Mouse (Mus musculus) gastrocnemius, adult 8-10 months (tissue): ENCODE measurements around the gene Ppp1r12a. TPM values are rescaled to one million over a fixed set of nuclear protein-coding genes. Genes with fewer than 3 reads are reported as not detected.

Source experiments
- DNase-seq, 2 experiments: peaks; one replicate each; pipeline ENCODE4 v3.0.0; 2022; ENCODE audit warnings: low spot score in 2 of 2
- total RNA-seq, 4 experiments: library from RNA; stranded (reverse); gene quantifications; 2 replicates each; pipeline ENCODE4 v1.2.4; 2022

Ppp1r12a gene
- 10 to 100 TPM; 15.2 to 21.5 (median 20.8) TPM for total RNA-seq

GRCm38 (mm10) chr10:108161261-108162256 is at the start of gene Ppp1r12a:
Gene Ppp1r12a, plus strand, starts transcription at chr10:108162193.
- peak; percentile 92 to 95 for DNase-seq

- no peak for DNase-seq
These were observed 48.4 kb upstream of the Ppp1r12a start for GRCm38 (mm10) chr10:108113361-108114237.

- DNase-seq = no peak
These were observed 43.5 kb upstream of the Ppp1r12a start for GRCm38 (mm10) chr10:108118200-108119163.

GRCm38 (mm10) chr10:108119416-108119815 is 42.6 kb upstream of the Ppp1r12a start:
- DNase-seq = no peak

- DNase-seq = no peak
These were observed 36.9 kb upstream of the Ppp1r12a start for GRCm38 (mm10) chr10:108124934-108125599.

GRCm38 (mm10) chr10:108129167-108129566 is 32.8 kb upstream of the Ppp1r12a start:
- DNase-seq = no peak

GRCm38 (mm10) chr10:108131858-108132257 is 30.1 kb upstream of the Ppp1r12a start:
- DNase-seq = no peak

- DNase-seq = no peak
These were observed 28.7 kb upstream of the Ppp1r12a start for GRCm38 (mm10) chr10:108133253-108133652.

- DNase-seq = no peak
These were observed 28.2 kb upstream of the Ppp1r12a start for GRCm38 (mm10) chr10:108133745-108134144.

GRCm38 (mm10) chr10:108138347-108138746 is 23.6 kb upstream of the Ppp1r12a start:
- no peak for DNase-seq

GRCm38 (mm10) chr10:108139788-108140187 is 22.2 kb upstream of the Ppp1r12a start:
- no peak for DNase-seq

GRCm38 (mm10) chr10:108140742-108141141 is 21.3 kb upstream of the Ppp1r12a start:
- DNase-seq = no peak

GRCm38 (mm10) chr10:108143991-108144525 is 17.9 kb upstream of the Ppp1r12a start:
- DNase-seq = no peak

GRCm38 (mm10) chr10:108145701-108146100 is 16.3 kb upstream of the Ppp1r12a start:
- no peak for DNase-seq

- no peak for DNase-seq
These were observed 15.0 kb upstream of the Ppp1r12a start for GRCm38 (mm10) chr10:108147031-108147430.

GRCm38 (mm10) chr10:108153301-108153700 is 8.7 kb upstream of the Ppp1r12a start:
- DNase-seq = no peak

- no peak for DNase-seq
These were observed 6.8 kb upstream of the Ppp1r12a start for GRCm38 (mm10) chr10:108155042-108155686.

GRCm38 (mm10) chr10:108155687-108156067 is 6.3 kb upstream of the Ppp1r12a start:
- no peak for DNase-seq

- DNase-seq = no peak
These were observed 5.9 kb upstream of the Ppp1r12a start for GRCm38 (mm10) chr10:108156128-108156527.
